Mouse (Mus musculus): Measurements from ENCODE around the gene Olfr102. TPM values are rescaled to one million over a fixed set of nuclear protein-coding genes. Genes with fewer than 3 reads are reported as not detected.

Olfr102 gene
- 0.14 TPM for polyA plus RNA-seq (2014; fragmentation: Illumina TruSeq; extraction: RNeasy Lipid Tissue Mini Kit (QIAGEN cat#74804); ENCODE audit: low read depth, low replicate concordance)

DNA sequence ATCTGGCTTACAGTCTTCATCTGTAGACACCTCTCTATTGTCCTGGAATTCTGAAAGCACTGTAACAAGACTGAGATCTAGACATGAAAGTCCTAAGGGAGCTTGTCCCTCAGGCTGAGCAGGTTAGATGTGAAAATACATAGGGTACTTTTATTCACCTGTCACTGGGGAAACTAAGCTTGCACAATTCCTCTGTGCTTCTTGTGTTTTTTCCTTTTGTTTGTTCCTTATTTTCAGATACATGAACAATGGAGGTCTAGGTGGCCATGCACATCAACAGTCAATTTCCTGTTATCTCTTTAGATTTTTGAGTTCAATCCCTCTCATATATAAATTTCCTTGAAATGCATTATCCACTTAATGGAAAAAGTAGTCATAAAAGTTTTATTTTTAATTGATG, at the start of gene Olfr102:
Olfr102 (minus strand) TSS at position 101 of the 400 bp plus-strand sequence.

GRCm38 (mm10) chr17:37359282-37359681, 42.4 kb upstream of the Olfr102 start, which contains the start of gene Olfr104-ps:
Gene Olfr104-ps, plus strand, starts transcription at chr17:37359582.

GRCm38 (mm10) chr17:37339598-37339997, 22.7 kb upstream of the Olfr102 start, which contains the start of gene Olfr103:
Gene Olfr103, minus strand, starts transcription at chr17:37339698.

DNA sequence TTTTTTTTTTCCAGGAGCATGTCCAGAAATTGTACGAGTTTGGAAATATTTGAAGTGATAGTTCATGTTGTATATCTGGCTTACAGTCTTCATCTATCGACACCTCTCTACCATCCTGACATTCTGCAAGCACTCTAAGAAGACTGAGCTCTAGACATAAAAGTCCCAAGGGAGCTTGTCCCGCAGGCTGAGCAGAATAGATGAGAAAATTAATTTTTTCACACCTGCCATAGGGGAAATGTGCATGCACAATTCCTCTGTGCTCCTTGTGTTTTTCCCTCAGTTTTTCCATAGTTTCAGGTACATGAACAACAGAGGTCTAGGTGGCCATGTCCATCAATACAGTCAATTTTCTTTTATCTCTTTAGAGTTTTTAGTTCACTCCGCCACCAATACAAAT, 12.6 kb downstream of the Olfr102 start, which contains the start of gene Olfr101:
Olfr101 (minus strand) TSS at position 101 of the 400 bp plus-strand sequence.

DNA sequence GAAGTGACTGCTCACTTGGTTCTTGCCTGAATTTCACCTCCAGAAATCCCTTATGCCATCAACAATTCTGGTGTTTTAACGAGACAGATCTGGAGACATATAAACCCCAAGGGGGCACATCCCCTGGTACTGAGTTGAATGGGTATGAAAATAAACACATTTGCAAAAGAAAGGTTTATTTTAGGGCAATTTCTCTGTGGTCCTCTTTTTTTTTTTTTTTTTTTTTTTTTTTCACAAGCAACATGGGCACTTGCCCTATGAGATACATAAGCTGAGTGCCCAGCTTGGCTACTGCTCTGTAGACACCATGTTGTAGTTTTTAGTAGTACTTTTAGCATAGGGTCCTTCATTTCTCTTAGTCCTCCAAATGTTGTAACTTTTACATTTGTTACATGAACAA, 33.5 kb downstream of the Olfr102 start, which contains the start of gene Olfr99:
Olfr99 (minus strand) TSS at position 101 of the 400 bp plus-strand sequence.

GRCm38 (mm10) chr17:37270058-37270701, 46.7 kb downstream of the Olfr102 start, which contains the start of gene H2-M3:
Gene H2-M3, plus strand, starts transcription at chr17:37270220.

GRCm38 (mm10) chr17:37263626-37264025, 53.2 kb downstream of the Olfr102 start, which contains the start of gene Olfr98:
Gene Olfr98, minus strand, starts transcription at chr17:37263749.

Other genes starting within 250 kb of the Olfr102 start
- gene Olfr90, start 228.6 kb downstream of the Olfr102 start, polyA plus RNA-seq (2014; fragmentation: Illumina TruSeq; extraction: RNeasy Lipid Tissue Mini Kit (QIAGEN cat#74804); ENCODE audit: low read depth, low replicate concordance), result not detected
- 0.07 TPM for gene Olfr91, start 218.8 kb downstream of the Olfr102 start, polyA plus RNA-seq (2014; fragmentation: Illumina TruSeq; extraction: RNeasy Lipid Tissue Mini Kit (QIAGEN cat#74804); ENCODE audit: low read depth, low replicate concordance)
- gene Olfr92, start 197.0 kb downstream of the Olfr102 start, polyA plus RNA-seq (2014; fragmentation: Illumina TruSeq; extraction: RNeasy Lipid Tissue Mini Kit (QIAGEN cat#74804); ENCODE audit: low read depth, low replicate concordance), result not detected
- gene Olfr93, start 155.6 kb downstream of the Olfr102 start, polyA plus RNA-seq (2014; fragmentation: Illumina TruSeq; extraction: RNeasy Lipid Tissue Mini Kit (QIAGEN cat#74804); ENCODE audit: low read depth, low replicate concordance), result 0.90 TPM
- not detected for gene Ubd, start 123.2 kb downstream of the Olfr102 start, polyA plus RNA-seq (2014; fragmentation: Illumina TruSeq; extraction: RNeasy Lipid Tissue Mini Kit (QIAGEN cat#74804); ENCODE audit: low read depth, low replicate concordance)
- not detected for gene Olfr94, start 116.1 kb downstream of the Olfr102 start, polyA plus RNA-seq (2014; fragmentation: Illumina TruSeq; extraction: RNeasy Lipid Tissue Mini Kit (QIAGEN cat#74804); ENCODE audit: low read depth, low replicate concordance)
- gene Olfr95, start 103.9 kb downstream of the Olfr102 start, polyA plus RNA-seq (2014; fragmentation: Illumina TruSeq; extraction: RNeasy Lipid Tissue Mini Kit (QIAGEN cat#74804); ENCODE audit: low read depth, low replicate concordance), result not detected
- not detected for gene Olfr96, start 96.9 kb downstream of the Olfr102 start, polyA plus RNA-seq (2014; fragmentation: Illumina TruSeq; extraction: RNeasy Lipid Tissue Mini Kit (QIAGEN cat#74804); ENCODE audit: low read depth, low replicate concordance)
- gene Olfr97, start 79.7 kb downstream of the Olfr102 start, polyA plus RNA-seq (2014; fragmentation: Illumina TruSeq; extraction: RNeasy Lipid Tissue Mini Kit (QIAGEN cat#74804); ENCODE audit: low read depth, low replicate concordance), result not detected
- gene Olfr98, start 53.3 kb downstream of the Olfr102 start, polyA plus RNA-seq (2014; fragmentation: Illumina TruSeq; extraction: RNeasy Lipid Tissue Mini Kit (QIAGEN cat#74804); ENCODE audit: low read depth, low replicate concordance), result not detected
- 0.28 TPM for gene H2-M3, start 46.8 kb downstream of the Olfr102 start, polyA plus RNA-seq (2014; fragmentation: Illumina TruSeq; extraction: RNeasy Lipid Tissue Mini Kit (QIAGEN cat#74804); ENCODE audit: low read depth, low replicate concordance)
- not detected for gene Olfr99, start 33.6 kb downstream of the Olfr102 start, polyA plus RNA-seq (2014; fragmentation: Illumina TruSeq; extraction: RNeasy Lipid Tissue Mini Kit (QIAGEN cat#74804); ENCODE audit: low read depth, low replicate concordance)
- not detected for gene Olfr101, start 12.7 kb downstream of the Olfr102 start, polyA plus RNA-seq (2014; fragmentation: Illumina TruSeq; extraction: RNeasy Lipid Tissue Mini Kit (QIAGEN cat#74804); ENCODE audit: low read depth, low replicate concordance)
- not detected for gene Olfr103, start 22.6 kb upstream of the Olfr102 start, polyA plus RNA-seq (2014; fragmentation: Illumina TruSeq; extraction: RNeasy Lipid Tissue Mini Kit (QIAGEN cat#74804); ENCODE audit: low read depth, low replicate concordance)
- gene Olfr104-ps, start 42.5 kb upstream of the Olfr102 start, polyA plus RNA-seq (2014; fragmentation: Illumina TruSeq; extraction: RNeasy Lipid Tissue Mini Kit (QIAGEN cat#74804); ENCODE audit: low read depth, low replicate concordance), result not detected
- not detected for gene Olfr105-ps, start 62.0 kb upstream of the Olfr102 start, polyA plus RNA-seq (2014; fragmentation: Illumina TruSeq; extraction: RNeasy Lipid Tissue Mini Kit (QIAGEN cat#74804); ENCODE audit: low read depth, low replicate concordance)
- gene Olfr106-ps, start 73.3 kb upstream of the Olfr102 start, polyA plus RNA-seq (2014; fragmentation: Illumina TruSeq; extraction: RNeasy Lipid Tissue Mini Kit (QIAGEN cat#74804); ENCODE audit: low read depth, low replicate concordance), result not detected
- gene Olfr107, start 82.2 kb upstream of the Olfr102 start, polyA plus RNA-seq (2014; fragmentation: Illumina TruSeq; extraction: RNeasy Lipid Tissue Mini Kit (QIAGEN cat#74804); ENCODE audit: low read depth, low replicate concordance), result not detected
- gene Olfr108, start 128.4 kb upstream of the Olfr102 start, polyA plus RNA-seq (2014; fragmentation: Illumina TruSeq; extraction: RNeasy Lipid Tissue Mini Kit (QIAGEN cat#74804); ENCODE audit: low read depth, low replicate concordance), result not detected
- gene Olfr109, start 141.9 kb upstream of the Olfr102 start, polyA plus RNA-seq (2014; fragmentation: Illumina TruSeq; extraction: RNeasy Lipid Tissue Mini Kit (QIAGEN cat#74804); ENCODE audit: low read depth, low replicate concordance), result not detected
- gene H2-M2, start 166.5 kb upstream of the Olfr102 start, polyA plus RNA-seq (2014; fragmentation: Illumina TruSeq; extraction: RNeasy Lipid Tissue Mini Kit (QIAGEN cat#74804); ENCODE audit: low read depth, low replicate concordance), result not detected
- not detected for gene Olfr110, start 175.4 kb upstream of the Olfr102 start, polyA plus RNA-seq (2014; fragmentation: Illumina TruSeq; extraction: RNeasy Lipid Tissue Mini Kit (QIAGEN cat#74804); ENCODE audit: low read depth, low replicate concordance)
- not detected for gene Olfr111, start 191.0 kb upstream of the Olfr102 start, polyA plus RNA-seq (2014; fragmentation: Illumina TruSeq; extraction: RNeasy Lipid Tissue Mini Kit (QIAGEN cat#74804); ENCODE audit: low read depth, low replicate concordance)